Mouse (Mus musculus) heart, embryonic 15.5 days (tissue): Measurements from ENCODE around the gene AC153137.1. TPM values are rescaled to one million over a fixed set of nuclear protein-coding genes. Genes with fewer than 3 reads are reported as not detected.
"Not testable (repeated sequence)": the region's sequence is repeated elsewhere in the genome, so short reads cannot be mapped to it uniquely, and the experiment has no call there.

Source experiments
- ATAC-seq: fragments of 200-750 bp; cut with Nextera tagmentation; replicated peaks from 2 replicates; pipeline ENCODE4 v1.8.0; 2017; ENCODE audit warnings: low read depth, moderate TSS enrichment; ENCODE audit not compliant: insufficient number of reproducible peaks, insufficient read depth, low FRiP score
- H3K27ac ChIP-seq: fragments of 300-500 bp; sonication (generic); 2 replicates; pipeline ENCODE4 v1.5.1; 2015; ENCODE audit warnings: mild to moderate bottlenecking, inconsistent platforms
- H3K27me3 ChIP-seq: fragments of 300-500 bp; sonication (generic); 2 replicates; pipeline ENCODE4 v1.6.1; 2015; ENCODE audit warnings: inconsistent platforms
- H3K36me3 ChIP-seq: fragments of 300-500 bp; sonication (generic); 2 replicates; pipeline ENCODE4 v1.6.1; 2015; ENCODE audit warnings: mild to moderate bottlenecking, inconsistent platforms
- H3K4me1 ChIP-seq: fragments of 300-500 bp; sonication (generic); replicated peaks from 2 replicates; pipeline ENCODE4 v1.6.1; 2015; ENCODE audit warnings: inconsistent platforms
- H3K4me2 ChIP-seq: fragments of 300-500 bp; sonication (generic); 2 replicates; pipeline ENCODE4 v1.6.1; 2015; ENCODE audit warnings: inconsistent platforms, mild to moderate bottlenecking, moderate library complexity
- H3K4me3 ChIP-seq: fragments of 300-500 bp; sonication (generic); 2 replicates; pipeline ENCODE4 v1.5.1; 2015; ENCODE audit warnings: mild to moderate bottlenecking, inconsistent platforms
- H3K9ac ChIP-seq: fragments of 300-500 bp; sonication (generic); 2 replicates; pipeline ENCODE4 v1.6.1; 2015; ENCODE audit warnings: mild to moderate bottlenecking, inconsistent platforms
- H3K9me3 ChIP-seq: fragments of 300-500 bp; sonication (generic); replicated peaks from 2 replicates; pipeline ENCODE4 v1.6.1; 2016; ENCODE audit warnings: inconsistent platforms
- WGBS: fragments of 180-500 bp; shearing (Covaris S2); methylation state at CpG from one replicate; pipeline ENCODE4 v1.1.7; 2015; ENCODE audit warnings: mixed read lengths; 5-methylcytosine and 5-hydroxymethylcytosine counted together
- polyA plus RNA-seq: library from polyadenylated mRNA; unstranded; fragments of >200 nt; fragmentation: Nextera tagmentation; extraction: Ambion mirVana; gene quantifications from 2 replicates; pipeline ENCODE4 v1.2.1, GENCODE M21; 2015

Gene AC153137.1
- polyA plus RNA-seq = not detected in 2 replicates

GRCm38 (mm10) chr1:30977868-30978267, at the start of gene AC153137.1:
AC153137.1 (minus strand) TSS chr1:30977968.
- 88% methylated on average over 5 of the region's 6 CpGs for WGBS

GRCm38 (mm10) chr1:31023173-31023572, 45.4 kb upstream of the AC153137.1 start:
- Histone ChIP-seq H3K4me2 (no peak overlapping the region), H3K36me3 (no peaks in the 10 kb centered on the region), H3K9me3 (no peaks in the 10 kb centered on the region), H3K4me3 (no peak overlapping the region), H3K4me1 (no peaks in the 10 kb centered on the region), H3K27me3 (no peaks in the 10 kb centered on the region), H3K9ac (no peak overlapping the region), H3K27ac (no peak overlapping the region)
- ATAC-seq = no peak

More at GRCm38 (mm10) chr1:30977868-30978267, at the start of gene AC153137.1:
- H3K9ac ChIP-seq, ATAC-seq, H3K27ac ChIP-seq, H3K9me3 ChIP-seq, H3K4me1 ChIP-seq, H3K4me3 ChIP-seq, H3K36me3 ChIP-seq, H3K4me2 ChIP-seq, H3K27me3 ChIP-seq: not testable (repeated sequence)

GRCm38 (mm10) chr1:31019283-31019682, 41.5 kb upstream of the AC153137.1 start:
- 52% methylated on average over 6 of the region's 6 CpGs for WGBS
- no peak overlapping the region for H3K27ac ChIP-seq

GRCm38 (mm10) chr1:31017377-31017776, 39.6 kb upstream of the AC153137.1 start:
- no peak overlapping the region for H3K4me3 ChIP-seq
- H3K27ac ChIP-seq = no peak overlapping the region
- 68% methylated on average over 5 of the region's 5 CpGs for WGBS
- H3K36me3 ChIP-seq = no peaks in the 10 kb centered on the region
- no peaks in the 10 kb centered on the region for H3K27me3 ChIP-seq
- H3K4me1 ChIP-seq = no peaks in the 10 kb centered on the region
- H3K9me3 ChIP-seq = no peaks in the 10 kb centered on the region
- H3K4me2 ChIP-seq = no peak overlapping the region
- no peak overlapping the region for H3K9ac ChIP-seq
- no peak for ATAC-seq

More at GRCm38 (mm10) chr1:31019283-31019682, 41.5 kb upstream of the AC153137.1 start:
- no peaks in the 10 kb centered on the region for H3K4me1 ChIP-seq
- no peaks in the 10 kb centered on the region for H3K36me3 ChIP-seq
- no peak overlapping the region for H3K9ac ChIP-seq
- no peak overlapping the region; the same call in 1 of the 2 replicates for H3K4me2 ChIP-seq
- no peak overlapping the region for H3K4me3 ChIP-seq
- H3K9me3 ChIP-seq = no peaks in the 10 kb centered on the region
- H3K27me3 ChIP-seq = no peaks in the 10 kb centered on the region
- no peak for ATAC-seq

- no peak overlapping the region for H3K27ac ChIP-seq
- no peaks in the 10 kb centered on the region for H3K9me3 ChIP-seq
- no peaks in the 10 kb centered on the region for H3K4me1 ChIP-seq
- ATAC-seq = no peak
- H3K9ac ChIP-seq = no peak overlapping the region
- 80% methylated on average over 6 of the region's 6 CpGs for WGBS
- H3K36me3 ChIP-seq = no peaks in the 10 kb centered on the region
- no peaks in the 10 kb centered on the region for H3K27me3 ChIP-seq
- H3K4me2 ChIP-seq = no peak overlapping the region
- H3K4me3 ChIP-seq = no peak overlapping the region
Measured at GRCm38 (mm10) chr1:31016068-31016467, 38.3 kb upstream of the AC153137.1 start.

- H3K4me3 ChIP-seq = no peak overlapping the region
- no peaks in the 10 kb centered on the region for H3K36me3 ChIP-seq
- no peak overlapping the region for H3K27ac ChIP-seq
- H3K4me1 ChIP-seq = no peaks in the 10 kb centered on the region
- no peak overlapping the region for H3K9ac ChIP-seq
- no peak for ATAC-seq
- H3K4me2 ChIP-seq = no peak overlapping the region
- WGBS = 64% methylated on average over 2 of the region's 2 CpGs
- no peaks in the 10 kb centered on the region for H3K27me3 ChIP-seq
- H3K9me3 ChIP-seq = no peaks in the 10 kb centered on the region
Measured at GRCm38 (mm10) chr1:31015261-31015660, 37.5 kb upstream of the AC153137.1 start.

GRCm38 (mm10) chr1:30977239-30977638, 529 bp downstream of the AC153137.1 start:
- H3K4me3 ChIP-seq, H3K9ac ChIP-seq, H3K27ac ChIP-seq, H3K4me2 ChIP-seq, H3K4me1 ChIP-seq, H3K36me3 ChIP-seq, H3K27me3 ChIP-seq, H3K9me3 ChIP-seq, ATAC-seq: not testable (repeated sequence)
- WGBS = 82% methylated on average over 7 of the region's 7 CpGs

GRCm38 (mm10) chr1:30951795-30952194, 26.0 kb downstream of the AC153137.1 start:
- H3K27me3 ChIP-seq = no peaks in the 10 kb centered on the region
- WGBS = 62% methylated on average over 2 of the region's 2 CpGs
- no peak for ATAC-seq
- H3K9me3 ChIP-seq = no peaks in the 10 kb centered on the region
- no peak overlapping the region for H3K4me3 ChIP-seq
- H3K4me1 ChIP-seq = peaks cover under 1% of the 10 kb centered on the region
- no peak overlapping the region for H3K27ac ChIP-seq
- H3K4me2 ChIP-seq = no peak overlapping the region
- H3K9ac ChIP-seq = no peak overlapping the region
- H3K36me3 ChIP-seq = no peaks in the 10 kb centered on the region

- Histone ChIP-seq H3K36me3 (0 out of 2 replicates have a peak, but pooled peaks cover 3% of the 10 kb centered on the region), H3K27me3 (no peaks in the 10 kb centered on the region), H3K4me1 (peaks cover 3% of the 10 kb centered on the region), H3K4me3 (peak overlapping the region; percentile 97), H3K9ac (peak overlapping the region; percentile 68), H3K27ac (peak overlapping the region; percentile 99), H3K9me3 (no peaks in the 10 kb centered on the region), H3K4me2 (peak overlapping the region; percentile 68)
- no peak for ATAC-seq
- 49% methylated on average over 5 of the region's 5 CpGs for WGBS
Measured at GRCm38 (mm10) chr1:30950456-30950835, 27.3 kb downstream of the AC153137.1 start.

- peak overlapping the region; percentile 98 for H3K9ac ChIP-seq
- WGBS = under 1% methylated on average over 62 of the region's 66 CpGs
- peak overlapping the region; percentile 68 for H3K4me2 ChIP-seq
- peak overlapping the region; percentile 97 for H3K4me3 ChIP-seq
- H3K36me3 ChIP-seq = peaks cover 8% of the 10 kb centered on the region
- peaks cover 3% of the 10 kb centered on the region for H3K4me1 ChIP-seq
- peak overlapping the region; percentile 99 for H3K27ac ChIP-seq
- peak; percentile 97 for ATAC-seq
- no peaks in the 10 kb centered on the region for H3K27me3 ChIP-seq
- H3K9me3 ChIP-seq = no peaks in the 10 kb centered on the region
Measured at GRCm38 (mm10) chr1:30949710-30950455, 27.9 kb downstream of the AC153137.1 start.

GRCm38 (mm10) chr1:30948950-30949639, 28.7 kb downstream of the AC153137.1 start:
- peak overlapping the region; percentile 98 for H3K9ac ChIP-seq
- peak; percentile 61 for ATAC-seq
- no peaks in the 10 kb centered on the region for H3K9me3 ChIP-seq
- peaks cover 3% of the 10 kb centered on the region for H3K4me1 ChIP-seq
- H3K36me3 ChIP-seq = peaks cover 15% of the 10 kb centered on the region
- peak overlapping the region; percentile 51 for H3K4me2 ChIP-seq
- peak overlapping the region; percentile 97 for H3K4me3 ChIP-seq
- peak overlapping the region; percentile 99 for H3K27ac ChIP-seq
- under 1% methylated on average over 79 of the region's 85 CpGs for WGBS
- no peaks in the 10 kb centered on the region for H3K27me3 ChIP-seq
